Mouse (Mus musculus) brain, embryonic 14.5 days (tissue): ENCODE results near the gene Asic4.

Source experiments
- CTCF ChIP-seq: fragments of 200-500 bp; IDR thresholded peaks from 2 replicates; pipeline ENCODE4 v1.5.1; 2012; ENCODE audit warnings: inconsistent platforms, mild to moderate bottlenecking, moderate library complexity, borderline replicate concordance; ENCODE audit not compliant: insufficient read depth, insufficient read length; ENCODE audit errors: extremely low read depth
- POLR2A ChIP-seq: fragments of 200-500 bp; IDR thresholded peaks from 2 replicates; pipeline ENCODE4 v1.6.1; 2012; ENCODE audit warnings: mild to moderate bottlenecking, inconsistent platforms, borderline replicate concordance; ENCODE audit not compliant: poor library complexity, insufficient read depth, insufficient read length, severe bottlenecking; ENCODE audit errors: extremely low read depth

DNA sequence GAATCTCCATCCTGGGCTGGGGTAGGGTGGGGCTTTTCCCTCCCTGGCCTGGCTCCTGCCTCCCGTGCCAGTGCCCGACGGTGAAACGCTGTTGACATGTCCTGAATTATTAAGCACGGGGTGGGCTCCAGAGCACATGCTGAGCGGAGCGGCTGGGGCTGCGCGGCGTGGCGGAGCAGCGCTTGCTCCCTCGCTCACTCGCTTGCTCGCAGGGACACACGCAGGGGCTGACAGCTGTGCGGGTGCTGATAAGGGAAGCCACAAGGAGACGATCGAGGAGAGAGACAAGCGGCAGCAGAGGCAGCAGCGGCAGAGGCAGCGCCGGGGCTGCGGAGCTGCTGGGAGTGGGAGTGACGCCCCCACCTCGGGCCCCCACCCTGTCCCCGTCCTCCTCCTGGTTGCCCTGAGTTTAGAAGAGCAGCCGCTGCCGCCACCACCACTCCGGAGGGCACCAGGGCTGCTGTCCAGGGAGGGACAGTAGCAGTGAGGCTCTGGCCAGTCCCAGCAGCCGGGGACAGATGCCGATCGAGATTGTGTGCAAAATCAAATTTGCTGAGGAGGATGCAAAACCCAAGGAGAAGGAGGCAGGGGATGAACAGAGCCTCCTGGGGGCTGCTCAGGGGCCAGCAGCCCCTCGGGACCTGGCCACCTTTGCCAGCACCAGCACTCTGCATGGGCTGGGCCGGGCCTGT is at the start of gene Asic4:
- TF ChIP-seq CTCF (no peak), POLR2A (no peak)
